Mouse (Mus musculus): ENCODE measurements around the gene Inpp4b. TPM values are rescaled to one million over a fixed set of nuclear protein-coding genes. Genes with fewer than 3 reads are reported as not detected.

The Inpp4b gene
- total and polyA plus RNA-seq, 3 experiments = 0.59 to 36.8 (median 35.6) TPM

- no peaks in the 10 kb centered on the region for H3K27me3 ChIP-seq (ENCODE audit: insufficient read depth, low read length)
- no peaks in the 10 kb centered on the region for H3K9me3 ChIP-seq (replicated peaks)
- peaks cover 59% of the 10 kb centered on the region for H3K4me1 ChIP-seq (ENCODE audit: insufficient read depth, low read depth, low read length)
- TF ChIP-seq TAL1 (conservative IDR thresholded peaks at IDR 0.05; ENCODE audit: low read depth, low read length) (no peak), POLR2AphosphoS5 (IDR thresholded peaks at IDR 0.05; ENCODE audit: insufficient replicate concordance, low read depth, low read length) (no peak), GATA1 (IDR thresholded peaks at IDR 0.05; ENCODE audit: borderline replicate concordance, low read length) (no peak), GATA2 (IDR thresholded peaks at IDR 0.05; ENCODE audit: borderline replicate concordance, low read depth, low read length) (no peak), CTCF (IDR thresholded peaks at IDR 0.05; ENCODE audit: low read depth, low read length) (no peak)
- DNase-seq (ENCODE audit: low spot score) (no peak), ATAC-seq (ENCODE audit: extremely low read depth, insufficient number of reproducible peaks, low FRiP score, poor library complexity, severe bottlenecking) (no peak)
- no peak overlapping the region for H3K4me3 ChIP-seq (ENCODE audit: low read depth, low read length)
- H3K36me3 ChIP-seq (replicated peaks) = peaks cover 6% of the 10 kb centered on the region
Measured at GRCm38 (mm10) chr8:81777704-81778103, 435.3 kb downstream of the Inpp4b start.

GRCm38 (mm10) chr8:81779440-81779839 lies 437.1 kb downstream of the Inpp4b start:
- Histone ChIP-seq H3K36me3 (replicated peaks) (peaks cover 10% of the 10 kb centered on the region), H3K27me3 (ENCODE audit: insufficient read depth, low read length) (no peaks in the 10 kb centered on the region), H3K9me3 (replicated peaks) (no peaks in the 10 kb centered on the region), H3K4me1 (ENCODE audit: insufficient read depth, low read depth, low read length) (peaks cover 46% of the 10 kb centered on the region), H3K4me3 (ENCODE audit: low read depth, low read length) (no peak overlapping the region)
- TF ChIP-seq POLR2AphosphoS5 (IDR thresholded peaks at IDR 0.05; ENCODE audit: insufficient replicate concordance, low read depth, low read length) (no peak), CTCF (IDR thresholded peaks at IDR 0.05; ENCODE audit: low read depth, low read length) (no peak), GATA1 (IDR thresholded peaks at IDR 0.05; ENCODE audit: borderline replicate concordance, low read length) (no peak), GATA2 (IDR thresholded peaks at IDR 0.05; ENCODE audit: borderline replicate concordance, low read depth, low read length) (no peak), TAL1 (conservative IDR thresholded peaks at IDR 0.05; ENCODE audit: low read depth, low read length) (no peak)
- ATAC-seq (ENCODE audit: extremely low read depth, insufficient number of reproducible peaks, low FRiP score, poor library complexity, severe bottlenecking) (no peak), DNase-seq (ENCODE audit: low spot score) (no peak)

GRCm38 (mm10) chr8:81780166-81780565 lies 437.8 kb downstream of the Inpp4b start:
- TF ChIP-seq CTCF (IDR thresholded peaks at IDR 0.05; ENCODE audit: low read depth, low read length) (no peak), GATA2 (IDR thresholded peaks at IDR 0.05; ENCODE audit: borderline replicate concordance, low read depth, low read length) (no peak), TAL1 (conservative IDR thresholded peaks at IDR 0.05; ENCODE audit: low read depth, low read length) (no peak), POLR2AphosphoS5 (IDR thresholded peaks at IDR 0.05; ENCODE audit: insufficient replicate concordance, low read depth, low read length) (no peak), GATA1 (IDR thresholded peaks at IDR 0.05; ENCODE audit: borderline replicate concordance, low read length) (no peak)
- DNase-seq (ENCODE audit: low spot score) = no peak
- no peaks in the 10 kb centered on the region for H3K9me3 ChIP-seq (replicated peaks)
- no peak for ATAC-seq (ENCODE audit: extremely low read depth, insufficient number of reproducible peaks, low FRiP score, poor library complexity, severe bottlenecking)
- peaks cover 42% of the 10 kb centered on the region for H3K4me1 ChIP-seq (ENCODE audit: insufficient read depth, low read depth, low read length)
- no peak overlapping the region for H3K4me3 ChIP-seq (ENCODE audit: low read depth, low read length)
- H3K27me3 ChIP-seq (ENCODE audit: insufficient read depth, low read length) = no peaks in the 10 kb centered on the region
- H3K36me3 ChIP-seq (replicated peaks) = peaks cover 12% of the 10 kb centered on the region

DNA sequence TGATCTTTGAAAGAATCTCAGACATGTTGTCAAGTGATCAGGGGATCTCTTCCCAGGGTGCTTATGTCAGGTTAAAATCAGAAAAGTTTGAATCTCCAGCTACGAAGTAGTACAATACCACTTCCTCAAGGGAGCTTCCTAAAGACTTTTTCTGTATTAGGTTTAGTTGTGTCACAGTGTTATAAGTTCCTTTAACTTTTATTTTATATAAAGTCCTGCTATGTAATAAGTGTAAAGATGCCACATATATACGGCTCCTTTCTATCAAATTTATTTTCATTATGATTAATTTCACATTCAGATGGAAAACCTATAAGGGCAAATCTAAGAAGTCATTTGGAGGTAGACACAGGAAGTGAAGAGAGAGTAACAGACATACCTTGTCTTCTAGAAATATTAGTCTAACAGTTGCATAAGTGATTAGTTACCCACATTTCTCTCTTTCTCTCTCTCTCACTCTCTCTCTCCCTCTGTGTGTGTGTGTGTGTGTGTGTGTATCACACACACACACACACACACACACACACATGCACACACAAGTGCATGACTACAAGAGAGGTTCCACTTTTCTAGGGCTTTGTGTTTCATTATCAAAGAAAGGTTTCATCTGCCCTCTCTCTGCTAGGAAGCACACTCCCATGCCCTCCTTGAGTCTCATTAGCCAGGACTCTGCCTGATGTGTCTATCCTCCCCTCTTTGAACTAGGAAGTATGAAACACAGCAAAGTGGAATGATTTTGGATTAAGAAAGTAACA lies 438.7 kb downstream of the Inpp4b start:
- ATAC-seq (ENCODE audit: extremely low read depth, insufficient number of reproducible peaks, low FRiP score, poor library complexity, severe bottlenecking) = no peak
- Histone ChIP-seq H3K27me3 (ENCODE audit: insufficient read depth, low read length) (no peaks in the 10 kb centered on the region), H3K4me1 (ENCODE audit: insufficient read depth, low read depth, low read length) (peaks cover 38% of the 10 kb centered on the region), H3K4me3 (ENCODE audit: low read depth, low read length) (no peak overlapping the region), H3K36me3 (replicated peaks) (peaks cover 16% of the 10 kb centered on the region), H3K9me3 (replicated peaks) (no peaks in the 10 kb centered on the region)
- DNase-seq (ENCODE audit: low spot score) = no peak
- TF ChIP-seq CTCF (IDR thresholded peaks at IDR 0.05; ENCODE audit: low read depth, low read length) (no peak), POLR2AphosphoS5 (IDR thresholded peaks at IDR 0.05; ENCODE audit: insufficient replicate concordance, low read depth, low read length) (no peak), GATA2 (IDR thresholded peaks at IDR 0.05; ENCODE audit: borderline replicate concordance, low read depth, low read length) (no peak)

DNA sequence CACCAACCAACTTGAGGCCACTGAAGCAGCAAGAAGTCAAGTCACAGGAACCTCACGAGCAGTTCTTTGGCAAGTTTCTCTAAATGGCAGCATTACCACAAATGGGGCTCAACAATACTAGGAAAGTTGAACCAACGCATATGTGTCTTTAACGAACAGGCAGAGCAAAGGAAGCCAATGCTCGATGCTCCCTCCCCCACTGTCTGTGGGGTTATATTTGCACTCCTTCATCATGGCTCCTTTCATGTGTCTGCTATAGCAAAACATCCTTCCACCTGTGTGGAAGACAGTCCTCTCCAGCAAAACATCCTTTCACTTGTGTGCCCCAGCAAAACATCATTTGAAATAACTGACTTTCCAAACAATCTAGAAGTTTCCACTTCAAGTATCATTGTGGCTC lies 440.4 kb downstream of the Inpp4b start:
- Histone ChIP-seq H3K36me3 (replicated peaks) (peaks cover 12% of the 10 kb centered on the region), H3K4me3 (ENCODE audit: low read depth, low read length) (no peak overlapping the region), H3K27me3 (ENCODE audit: insufficient read depth, low read length) (no peaks in the 10 kb centered on the region), H3K9me3 (replicated peaks) (no peaks in the 10 kb centered on the region), H3K4me1 (ENCODE audit: insufficient read depth, low read depth, low read length) (peaks cover 25% of the 10 kb centered on the region)
- DNase-seq (ENCODE audit: low spot score) = no peak
- TF ChIP-seq GATA1 (IDR thresholded peaks at IDR 0.05; ENCODE audit: borderline replicate concordance, low read length) = no peak
- no peak for TF ChIP-seq TAL1 (conservative IDR thresholded peaks at IDR 0.05; ENCODE audit: low read depth, low read length)
- no peak for TF ChIP-seq POLR2AphosphoS5 (IDR thresholded peaks at IDR 0.05; ENCODE audit: insufficient replicate concordance, low read depth, low read length)
- no peak for TF ChIP-seq GATA2 (IDR thresholded peaks at IDR 0.05; ENCODE audit: borderline replicate concordance, low read depth, low read length)
- TF ChIP-seq CTCF (IDR thresholded peaks at IDR 0.05; ENCODE audit: low read depth, low read length) = no peak
- no peak for ATAC-seq (ENCODE audit: extremely low read depth, insufficient number of reproducible peaks, low FRiP score, poor library complexity, severe bottlenecking)

GRCm38 (mm10) chr8:81784775-81785174 lies 442.4 kb downstream of the Inpp4b start:
- no peaks in the 10 kb centered on the region for H3K9me3 ChIP-seq (replicated peaks)
- no peaks in the 10 kb centered on the region for H3K27me3 ChIP-seq (ENCODE audit: insufficient read depth, low read length)
- TF ChIP-seq POLR2AphosphoS5 (IDR thresholded peaks at IDR 0.05; ENCODE audit: insufficient replicate concordance, low read depth, low read length) = no peak
- TF ChIP-seq GATA1 (IDR thresholded peaks at IDR 0.05; ENCODE audit: borderline replicate concordance, low read length) = no peak
- no peak for TF ChIP-seq GATA2 (IDR thresholded peaks at IDR 0.05; ENCODE audit: borderline replicate concordance, low read depth, low read length)
- TF ChIP-seq CTCF (IDR thresholded peaks at IDR 0.05; ENCODE audit: low read depth, low read length) = no peak
- TF ChIP-seq TAL1 (conservative IDR thresholded peaks at IDR 0.05; ENCODE audit: low read depth, low read length) = no peak
- no peak for DNase-seq (ENCODE audit: low spot score)
- H3K4me3 ChIP-seq (ENCODE audit: low read depth, low read length) = no peak overlapping the region
- H3K36me3 ChIP-seq (replicated peaks) = peaks cover 15% of the 10 kb centered on the region
- ATAC-seq (ENCODE audit: extremely low read depth, insufficient number of reproducible peaks, low FRiP score, poor library complexity, severe bottlenecking) = no peak
- peaks cover 20% of the 10 kb centered on the region for H3K4me1 ChIP-seq (ENCODE audit: insufficient read depth, low read depth, low read length)

Measured in G1E (cell line).